Mouse (Mus musculus): ENCODE data around the gene Nav2.

GRCm38 (mm10) chr7:49485292-49485847 lies 576.9 kb downstream of the Nav2 start:
- TF ChIP-seq CTCF (IDR thresholded peaks at IDR 0.05; ENCODE audit: borderline replicate concordance, extremely low read depth, insufficient read depth, insufficient read length) (no peak), POLR2A (IDR thresholded peaks at IDR 0.05; ENCODE audit: borderline replicate concordance, extremely low read depth, insufficient read depth, insufficient read length, poor library complexity, severe bottlenecking) (no peak)
